Mouse (Mus musculus) G1E (cell line): Measurements from ENCODE around the gene Upk2.

ENCODE experiments used
- CTCF ChIP-seq: IDR thresholded peaks from 2 replicates; pipeline ENCODE4 v1.5.1; 2012; ENCODE audit warnings: low read depth, low read length, inconsistent platforms, mixed read lengths
- GATA1 ChIP-seq: IDR thresholded peaks from 2 replicates; pipeline ENCODE4 v1.6.1; 2012; ENCODE audit warnings: borderline replicate concordance, low read length, inconsistent platforms, mixed read lengths
- GATA2 ChIP-seq: IDR thresholded peaks from 2 replicates; pipeline ENCODE4 v1.6.1; 2012; ENCODE audit warnings: low read depth, low read length, inconsistent platforms, borderline replicate concordance
- POLR2AphosphoS5 ChIP-seq: IDR thresholded peaks from 2 replicates; pipeline ENCODE4 v1.6.1; 2012; ENCODE audit warnings: low read depth, low read length, inconsistent platforms; ENCODE audit not compliant: insufficient replicate concordance
- TAL1 ChIP-seq: conservative IDR thresholded peaks from 2 replicates; pipeline ENCODE4 v1.6.1; 2012; ENCODE audit warnings: low read depth, low read length, inconsistent platforms, mixed read lengths

GRCm38 (mm10) chr9:44489651-44490085 is 34.9 kb upstream of the Upk2 start:
- no peak for TF ChIP-seq GATA1
- TF ChIP-seq CTCF, result no peak
- TF ChIP-seq POLR2AphosphoS5, result no peak
- TF ChIP-seq GATA2, result no peak
- TF ChIP-seq TAL1, result no peak
